Mouse (Mus musculus): ENCODE results near the gene Hps1. TPM values are rescaled to one million over a fixed set of nuclear protein-coding genes. Genes with fewer than 3 reads are reported as not detected.

The Hps1 gene
- polyA plus RNA-seq, 1 experiment from 2014 or later, result 14.7 TPM

DNA sequence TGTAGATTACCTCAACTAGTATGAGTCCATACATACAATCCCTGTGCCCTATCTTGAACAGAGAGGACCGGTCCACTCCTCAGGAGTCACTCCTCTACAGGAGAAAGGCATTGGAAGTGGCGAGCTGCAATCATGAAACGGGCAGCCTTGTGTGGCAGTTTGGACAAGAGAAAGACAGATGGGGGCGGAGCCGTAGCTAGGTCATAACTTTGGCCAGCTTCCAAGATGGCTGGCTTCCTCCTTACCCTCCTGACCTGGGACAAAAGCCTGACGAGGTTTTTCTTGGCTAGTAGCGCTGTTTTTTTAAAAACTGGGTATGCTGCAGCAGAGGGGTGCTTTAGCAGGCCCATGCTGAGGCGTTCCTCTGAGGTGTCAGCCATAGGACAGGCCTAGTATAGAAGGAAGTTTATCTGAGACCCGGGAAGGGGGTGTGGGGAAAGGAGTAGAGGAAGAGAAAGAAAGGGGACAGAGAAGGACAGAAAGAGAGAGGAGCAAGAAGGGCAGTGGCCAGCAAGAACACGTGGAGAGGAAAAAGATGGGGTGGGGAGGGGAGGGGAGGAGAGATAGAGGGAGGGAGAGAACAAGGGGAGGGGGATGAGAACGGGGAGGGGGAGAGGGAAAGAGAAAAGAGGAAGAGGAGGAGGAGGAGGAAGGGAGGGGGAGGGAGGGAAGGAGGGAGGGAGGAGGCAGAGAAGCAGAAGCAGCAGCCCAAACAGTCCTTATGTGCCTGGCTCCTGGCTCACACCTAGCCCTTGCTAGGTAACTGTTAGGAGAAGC, 26.4 kb downstream of the Hps1 start:
- H3K27ac ChIP-seq, result no peak overlapping the region; the same call in 1 of the 2 replicates
- peak; percentile 16 for ATAC-seq

DNA sequence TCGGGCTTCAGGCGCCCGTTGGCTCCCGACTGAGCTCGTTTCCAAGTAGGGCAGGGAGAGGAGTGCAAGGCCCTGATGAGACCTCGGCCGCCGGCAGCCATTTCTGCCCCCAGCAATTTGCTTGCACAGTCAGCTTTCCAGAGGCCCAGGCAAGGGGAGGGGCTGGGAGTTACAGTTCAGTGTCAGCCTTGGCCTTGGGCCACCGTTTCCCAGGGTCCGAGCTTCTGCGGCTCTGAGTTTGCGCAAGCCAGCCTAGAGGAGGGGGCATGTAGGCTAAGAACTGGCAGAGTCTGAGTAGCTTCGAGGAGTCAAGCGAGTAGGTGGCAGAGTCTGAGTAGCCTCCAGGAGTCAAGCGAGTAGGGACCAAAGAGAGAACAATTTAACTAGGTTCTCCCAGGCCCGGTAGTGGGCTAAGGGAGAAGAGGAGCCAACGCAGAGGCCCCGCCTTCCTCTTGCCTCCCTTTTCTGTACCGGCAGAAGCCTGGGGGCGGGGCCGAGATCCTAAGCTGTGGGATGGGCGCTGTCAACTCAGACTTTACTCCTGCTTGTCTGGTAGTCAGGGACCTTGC, 27.3 kb downstream of the Hps1 start, which contains the start of gene Pyroxd2:
TSS of gene Pyroxd2 (minus strand) at position 413 of the 569 bp plus-strand sequence.
- peaks cover 30% of the 10 kb centered on the region for H3K4me1 ChIP-seq
- peak; percentile 90 for ATAC-seq
- no peaks in the 10 kb centered on the region for H3K27me3 ChIP-seq
- peak within 1 kb of the TSS; percentile 64 for H3K9ac ChIP-seq
- peak within 1 kb of the TSS; percentile 59; the same call in 1 of the 2 replicates for H3K27ac ChIP-seq
- H3K36me3 ChIP-seq (ENCODE audit: poor library complexity, severe bottlenecking), result 0 out of 2 replicates have a peak, but pooled peaks cover 1% of the 10 kb centered on the region
- WGBS, result 3% methylated on average over 22 of the region's 22 CpGs
- H3K9me3 ChIP-seq (replicated peaks), result no peaks in the 10 kb centered on the region
- peak within 1 kb of the TSS; percentile 36 for H3K4me3 ChIP-seq
- H3K4me2 ChIP-seq, result peak within 1 kb of the TSS; percentile 64

More for the DNA sequence above, 26.4 kb downstream of the Hps1 start:
- Histone ChIP-seq H3K4me1 (peaks cover 30% of the 10 kb centered on the region), H3K9me3 (replicated peaks) (no peaks in the 10 kb centered on the region), H3K36me3 (ENCODE audit: poor library complexity, severe bottlenecking) (0 out of 2 replicates have a peak, but pooled peaks cover 3% of the 10 kb centered on the region), H3K9ac (no peak overlapping the region), H3K4me3 (no peak overlapping the region), H3K4me2 (peak overlapping the region; percentile 64), H3K27me3 (no peaks in the 10 kb centered on the region)
- 29% methylated on average over 11 of the region's 11 CpGs for WGBS

- Histone ChIP-seq H3K27me3 (no peaks in the 10 kb centered on the region), H3K4me3 (no peak overlapping the region), H3K4me1 (peaks cover 25% of the 10 kb centered on the region), H3K9me3 (replicated peaks) (no peaks in the 10 kb centered on the region), H3K36me3 (ENCODE audit: poor library complexity, severe bottlenecking) (no peaks in the 10 kb centered on the region), H3K27ac (no peak overlapping the region), H3K4me2 (no peak overlapping the region), H3K9ac (no peak overlapping the region)
- WGBS, result 87% methylated on average over 11 of the region's 11 CpGs
- ATAC-seq, result no peak
These were observed 29.6 kb downstream of the Hps1 start for GRCm38 (mm10) chr19:42750196-42750595.

- H3K4me3 ChIP-seq, result no peak overlapping the region
- no peaks in the 10 kb centered on the region for H3K36me3 ChIP-seq (ENCODE audit: poor library complexity, severe bottlenecking)
- no peak overlapping the region for H3K9ac ChIP-seq
- H3K27ac ChIP-seq, result no peak overlapping the region
- no peak for ATAC-seq
- H3K4me1 ChIP-seq, result peaks cover 20% of the 10 kb centered on the region
- H3K4me2 ChIP-seq, result no peak overlapping the region
- H3K9me3 ChIP-seq (replicated peaks), result no peaks in the 10 kb centered on the region
- H3K27me3 ChIP-seq, result no peaks in the 10 kb centered on the region
- 89% methylated on average over 8 of the region's 8 CpGs for WGBS
These were observed 33.1 kb downstream of the Hps1 start for GRCm38 (mm10) chr19:42746702-42747101.

- H3K9ac ChIP-seq, result no peak overlapping the region
- H3K27me3 ChIP-seq, result no peaks in the 10 kb centered on the region
- no peaks in the 10 kb centered on the region for H3K36me3 ChIP-seq (ENCODE audit: poor library complexity, severe bottlenecking)
- WGBS, result 83% methylated on average over 4 of the region's 4 CpGs
- no peaks in the 10 kb centered on the region for H3K9me3 ChIP-seq (replicated peaks)
- H3K4me2 ChIP-seq, result no peak overlapping the region
- H3K4me3 ChIP-seq, result no peak overlapping the region
- no peak for ATAC-seq
- H3K27ac ChIP-seq, result no peak overlapping the region
- peaks cover 17% of the 10 kb centered on the region for H3K4me1 ChIP-seq
These were observed 33.9 kb downstream of the Hps1 start for GRCm38 (mm10) chr19:42745869-42746224.

- H3K36me3 ChIP-seq (ENCODE audit: poor library complexity, severe bottlenecking), result no peaks in the 10 kb centered on the region
- no peaks in the 10 kb centered on the region for H3K9me3 ChIP-seq (replicated peaks)
- no peak overlapping the region for H3K27ac ChIP-seq
- no peak overlapping the region for H3K9ac ChIP-seq
- H3K4me3 ChIP-seq, result no peak overlapping the region
- no peaks in the 10 kb centered on the region for H3K27me3 ChIP-seq
- no peak for ATAC-seq
- no peak overlapping the region for H3K4me2 ChIP-seq
- H3K4me1 ChIP-seq, result peaks cover 17% of the 10 kb centered on the region
- WGBS, result 54% methylated on average over 9 of the region's 9 CpGs
These were observed 34.5 kb downstream of the Hps1 start for GRCm38 (mm10) chr19:42745084-42745868.

- WGBS, result 35% methylated on average over 4 of the region's 4 CpGs
- Histone ChIP-seq H3K9ac (no peak overlapping the region), H3K9me3 (replicated peaks) (no peaks in the 10 kb centered on the region), H3K36me3 (ENCODE audit: poor library complexity, severe bottlenecking) (no peaks in the 10 kb centered on the region), H3K27me3 (no peaks in the 10 kb centered on the region), H3K4me1 (peaks cover 17% of the 10 kb centered on the region), H3K4me2 (no peak overlapping the region), H3K4me3 (no peak overlapping the region), H3K27ac (no peak overlapping the region)
- ATAC-seq, result peak; percentile 88
These were observed 35.6 kb downstream of the Hps1 start for GRCm38 (mm10) chr19:42744162-42744586.

GRCm38 (mm10) chr19:42743261-42743660, 36.5 kb downstream of the Hps1 start:
- no peaks in the 10 kb centered on the region for H3K27me3 ChIP-seq
- no peaks in the 10 kb centered on the region for H3K36me3 ChIP-seq (ENCODE audit: poor library complexity, severe bottlenecking)
- H3K4me2 ChIP-seq, result no peak overlapping the region
- 41% methylated on average over 16 of the region's 16 CpGs for WGBS
- H3K9me3 ChIP-seq (replicated peaks), result no peaks in the 10 kb centered on the region
- H3K27ac ChIP-seq, result no peak overlapping the region
- H3K4me3 ChIP-seq, result no peak overlapping the region
- peak; percentile 34; the same call in 1 of the 2 replicates for ATAC-seq
- H3K9ac ChIP-seq, result no peak overlapping the region
- H3K4me1 ChIP-seq, result peaks cover 17% of the 10 kb centered on the region

- ATAC-seq, result no peak
- Histone ChIP-seq H3K4me2 (no peak overlapping the region), H3K4me1 (peaks cover 21% of the 10 kb centered on the region), H3K9ac (no peak overlapping the region), H3K36me3 (ENCODE audit: poor library complexity, severe bottlenecking) (no peaks in the 10 kb centered on the region), H3K27ac (no peak overlapping the region), H3K4me3 (no peak overlapping the region), H3K9me3 (replicated peaks) (no peaks in the 10 kb centered on the region), H3K27me3 (no peaks in the 10 kb centered on the region)
- WGBS, result 83% methylated on average over 14 of the region's 14 CpGs
These were observed 37.9 kb downstream of the Hps1 start for GRCm38 (mm10) chr19:42741884-42742283.

DNA sequence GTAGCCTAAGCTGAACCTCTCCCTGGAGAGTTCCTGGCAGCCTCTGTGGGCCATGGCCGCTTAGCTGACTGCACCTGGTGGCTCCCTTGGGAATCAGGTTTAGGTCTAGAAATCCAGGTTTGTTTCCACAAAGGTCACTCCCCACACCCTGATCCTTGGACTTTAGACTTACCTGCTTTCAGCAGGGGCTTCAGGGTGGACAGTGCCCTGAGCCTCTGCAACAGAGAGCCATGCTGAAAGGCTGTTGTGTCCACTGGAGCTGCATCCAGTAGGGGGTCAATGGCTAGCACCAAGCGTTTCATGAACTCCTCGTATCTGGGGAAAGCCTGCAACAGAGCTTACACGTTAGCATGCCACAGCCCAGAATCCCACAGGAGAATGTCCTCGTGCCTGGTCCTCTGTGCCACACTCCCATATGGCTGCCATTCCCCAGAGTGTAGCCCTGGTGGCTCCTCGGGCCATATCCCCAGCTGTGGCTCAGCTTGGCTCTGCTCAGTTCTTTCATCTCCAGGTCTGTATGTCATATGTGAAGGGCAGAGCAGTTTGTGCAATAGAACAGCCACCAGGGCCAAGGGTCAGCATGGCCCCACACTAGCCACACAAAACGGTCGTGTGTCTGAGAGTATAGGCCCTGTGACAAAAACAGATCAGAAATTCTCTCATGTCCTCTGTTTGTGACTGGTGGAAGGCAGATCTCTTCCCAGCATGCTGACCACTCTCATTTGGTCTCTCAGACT, 39.4 kb downstream of the Hps1 start:
- no peaks in the 10 kb centered on the region for H3K9me3 ChIP-seq (replicated peaks)
- H3K36me3 ChIP-seq (ENCODE audit: poor library complexity, severe bottlenecking), result no peaks in the 10 kb centered on the region
- no peak overlapping the region for H3K4me3 ChIP-seq
- peaks cover 21% of the 10 kb centered on the region for H3K4me1 ChIP-seq
- no peak overlapping the region for H3K9ac ChIP-seq
- H3K27ac ChIP-seq, result no peak overlapping the region
- WGBS, result 81% methylated on average over 8 of the region's 8 CpGs
- no peaks in the 10 kb centered on the region for H3K27me3 ChIP-seq
- ATAC-seq, result no peak
- no peak overlapping the region for H3K4me2 ChIP-seq

DNA sequence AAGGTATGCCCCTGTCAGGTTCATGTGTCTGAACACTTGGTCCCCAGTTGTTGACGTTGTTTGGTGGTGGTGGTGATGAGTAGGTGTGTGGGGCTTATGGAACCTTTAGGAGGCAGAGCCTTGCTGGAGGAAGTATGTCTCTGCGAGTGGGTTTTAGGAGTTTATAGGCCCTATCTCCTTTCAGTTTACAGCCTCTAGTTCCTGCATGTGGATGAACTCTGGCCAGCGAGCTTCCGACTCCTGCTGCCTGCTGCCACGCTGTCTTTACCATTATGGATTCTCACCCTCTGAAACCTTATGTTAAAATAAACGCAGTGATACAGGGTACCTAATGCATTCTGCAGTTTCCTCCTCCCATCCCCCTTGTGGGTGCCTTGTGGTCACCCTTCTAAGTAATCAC, 40.0 kb downstream of the Hps1 start:
- Histone ChIP-seq H3K36me3 (ENCODE audit: poor library complexity, severe bottlenecking) (no peaks in the 10 kb centered on the region), H3K4me1 (peaks cover 18% of the 10 kb centered on the region), H3K27ac (no peak overlapping the region), H3K4me2 (no peak overlapping the region), H3K9ac (no peak overlapping the region), H3K9me3 (replicated peaks) (no peaks in the 10 kb centered on the region), H3K27me3 (no peaks in the 10 kb centered on the region), H3K4me3 (no peak overlapping the region)
- 92% methylated on average over 6 of the region's 6 CpGs for WGBS
- no peak for ATAC-seq
